24 mouse cellular contexts compared by ENCODE assay signal in the genomic region with DNA sequence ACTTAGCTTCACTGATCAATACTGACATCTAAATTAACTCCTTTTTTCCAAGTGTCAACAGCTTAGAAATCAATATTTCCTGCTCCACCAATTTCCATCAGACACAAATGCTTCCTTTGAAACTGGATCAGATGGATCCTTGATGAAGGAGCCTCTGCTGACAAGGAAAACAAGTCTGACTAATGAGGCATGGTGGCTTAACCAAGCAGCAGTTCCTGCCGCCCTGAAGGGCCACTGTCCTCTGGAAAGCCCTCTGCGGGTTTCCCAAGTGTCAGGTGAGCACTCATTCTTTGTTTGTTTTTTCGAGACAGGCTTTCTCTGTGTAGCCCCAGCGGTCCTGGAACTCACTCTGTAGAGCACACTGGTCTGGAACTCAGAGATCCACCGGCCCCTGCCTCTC.
DNase-seq lines count a peak whose midpoint lies in the region; ATAC-seq and TF ChIP-seq lines count a peak whose summit lies in the region.
"Had no signal": no experiment of that assay in that cellular context is flagged by ENCODE, and none has a peak within 500 bp of the region (broad histone marks: within the 10 kb centered on the region; RNA-seq: fewer than 3 reads in every experiment).

No protein-coding gene starts in this region.

- H3K4me1 ChIP-seq in hindbrain, embryonic 12.5 days = peaks cover 7% of the 10 kb centered on the region; the same call in 1 of the 2 replicates
- peaks cover 3% of the 10 kb centered on the region; the same call in 1 of the 2 replicates for H3K4me1 ChIP-seq in hindbrain, embryonic 10.5 days (replicated peaks)
- H3K4me1 ChIP-seq in kidney, postnatal 0 days (replicated peaks; ENCODE audit: insufficient read depth, low read length) = no peaks in the 10 kb centered on the region
- peaks cover 21% of the 10 kb centered on the region for H3K4me1 ChIP-seq in cortical plate, adult 2 months (ENCODE audit: control insufficient read depth, insufficient read depth, low read length)
- H3K4me1 ChIP-seq in hindbrain, embryonic 16.5 days (ENCODE audit: control insufficient read depth, insufficient read depth, low read depth, low read length) = no peaks in the 10 kb centered on the region; the same call in 1 of the 2 replicates
- H3K4me1 ChIP-seq in intestine, embryonic 16.5 days (ENCODE audit: control insufficient read depth, insufficient read depth, low read length) = 0 out of 2 replicates have a peak, but pooled peaks cover 2% of the 10 kb centered on the region
- H3K4me1 ChIP-seq: liver, embryonic 12.5 days had no signal

- 0 out of 2 replicates have a peak overlapping the region, but pooled peaks have one; percentile 35 for H3K27ac ChIP-seq in hindbrain, embryonic 12.5 days
- no peak overlapping the region for H3K27ac ChIP-seq in hindbrain, embryonic 10.5 days
- H3K27ac ChIP-seq in kidney, postnatal 0 days = no peak overlapping the region
- peak overlapping the region; percentile 48; the same call in 1 of the 2 replicates for H3K27ac ChIP-seq in cortical plate, adult 2 months (ENCODE audit: insufficient read depth, low read length)
- H3K27ac ChIP-seq in hindbrain, embryonic 16.5 days (ENCODE audit: low read depth, low read length) = peak overlapping the region; percentile 29; the same call in 1 of the 2 replicates
- no peak overlapping the region for H3K27ac ChIP-seq in intestine, embryonic 16.5 days (ENCODE audit: low read length)
- H3K27ac ChIP-seq: heart, embryonic 13.5 days; limb, embryonic 13.5 days; liver, embryonic 12.5 days; midbrain, embryonic 12.5 days had no signal

- H3K9ac ChIP-seq in hindbrain, embryonic 12.5 days = no peak overlapping the region
- H3K9ac ChIP-seq in kidney, postnatal 0 days (ENCODE audit: low read depth, low read length) = no peak overlapping the region
- H3K9ac ChIP-seq in hindbrain, embryonic 16.5 days (ENCODE audit: low read depth, low read length) = no peak overlapping the region
- no peak overlapping the region for H3K9ac ChIP-seq in intestine, embryonic 16.5 days (ENCODE audit: low read depth, low read length)
- H3K9ac ChIP-seq: forebrain, postnatal 0 days; heart, embryonic 13.5 days; limb, embryonic 13.5 days; liver, embryonic 12.5 days; midbrain, embryonic 12.5 days had no signal

- peaks cover 36% of the 10 kb centered on the region for H3K36me3 ChIP-seq in hindbrain, embryonic 12.5 days
- peaks cover 46% of the 10 kb centered on the region for H3K36me3 ChIP-seq in hindbrain, embryonic 10.5 days
- no peaks in the 10 kb centered on the region for H3K36me3 ChIP-seq in kidney, postnatal 0 days (ENCODE audit: insufficient read depth, low read length)
- H3K36me3 ChIP-seq in hindbrain, embryonic 16.5 days (ENCODE audit: control insufficient read depth, insufficient read depth, low read length) = peaks cover 7% of the 10 kb centered on the region; the same call in 1 of the 2 replicates
- no peaks in the 10 kb centered on the region for H3K36me3 ChIP-seq in intestine, embryonic 16.5 days (ENCODE audit: control insufficient read depth, insufficient read depth, low read length)
- H3K36me3 ChIP-seq: liver, embryonic 12.5 days had no signal

- TF ChIP-seq CTCF in kidney, postnatal 0 days (IDR thresholded peaks at IDR 0.05; ENCODE audit: low read depth) = no peak
- TF ChIP-seq CTCF in cortical plate, adult 2 months (IDR thresholded peaks at IDR 0.05; ENCODE audit: extremely low read depth, insufficient read depth, low read length) = no peak

- H3K27me3 ChIP-seq in hindbrain, embryonic 12.5 days = no peaks in the 10 kb centered on the region
- H3K27me3 ChIP-seq in hindbrain, embryonic 10.5 days (ENCODE audit: insufficient read depth, poor library complexity, severe bottlenecking) = no peaks in the 10 kb centered on the region
- no peaks in the 10 kb centered on the region for H3K27me3 ChIP-seq in kidney, postnatal 0 days (ENCODE audit: insufficient read depth, low read length)
- H3K27me3 ChIP-seq in hindbrain, embryonic 16.5 days (replicated peaks; ENCODE audit: control insufficient read depth, insufficient read depth, low read length) = no peaks in the 10 kb centered on the region
- H3K27me3 ChIP-seq in intestine, embryonic 16.5 days (replicated peaks; ENCODE audit: control insufficient read depth, insufficient read depth, low read length) = no peaks in the 10 kb centered on the region
- H3K27me3 ChIP-seq: heart, embryonic 13.5 days; limb, embryonic 13.5 days; liver, embryonic 12.5 days; midbrain, embryonic 12.5 days had no signal

- ATAC-seq in hindbrain, embryonic 12.5 days (ENCODE audit: low FRiP score) = no peak
- no peak for ATAC-seq in kidney, postnatal 0 days (replicated peaks; ENCODE audit: low FRiP score, low read depth)
- no peak for ATAC-seq in hindbrain, embryonic 16.5 days
- ATAC-seq in intestine, embryonic 16.5 days = no peak
- ATAC-seq: CD4-positive, CD25-positive, alpha-beta regulatory T cell, adult 4 months; forebrain, postnatal 0 days; liver, embryonic 12.5 days had no signal

- WGBS in hindbrain, embryonic 12.5 days = 31% methylated on average over 5 of the region's 5 CpGs
- 44% methylated on average over 5 of the region's 5 CpGs for WGBS in hindbrain, embryonic 10.5 days
- 27% methylated on average over 5 of the region's 5 CpGs for WGBS in kidney, postnatal 0 days
- WGBS in hindbrain, embryonic 16.5 days = 43% methylated on average over 5 of the region's 5 CpGs
- WGBS in intestine, embryonic 16.5 days = 42% methylated on average over 5 of the region's 5 CpGs

- no peak overlapping the region for H3K4me2 ChIP-seq in hindbrain, embryonic 12.5 days (replicated peaks)
- no peak overlapping the region for H3K4me2 ChIP-seq in kidney, postnatal 0 days (ENCODE audit: low read length)
- H3K4me2 ChIP-seq in hindbrain, embryonic 16.5 days (ENCODE audit: low read length) = no peak overlapping the region
- no peak overlapping the region for H3K4me2 ChIP-seq in intestine, embryonic 16.5 days (ENCODE audit: low read depth, low read length)
- H3K4me2 ChIP-seq: heart, embryonic 13.5 days; limb, embryonic 13.5 days; liver, embryonic 12.5 days; midbrain, embryonic 12.5 days had no signal

- H3K9me3 ChIP-seq in hindbrain, embryonic 12.5 days (replicated peaks) = no peaks in the 10 kb centered on the region
- H3K9me3 ChIP-seq in hindbrain, embryonic 10.5 days = no peaks in the 10 kb centered on the region
- no peaks in the 10 kb centered on the region for H3K9me3 ChIP-seq in kidney, postnatal 0 days (replicated peaks; ENCODE audit: low read length)
- no peaks in the 10 kb centered on the region for H3K9me3 ChIP-seq in hindbrain, embryonic 16.5 days (ENCODE audit: control insufficient read depth, low read length)
- no peaks in the 10 kb centered on the region for H3K9me3 ChIP-seq in intestine, embryonic 16.5 days (ENCODE audit: control insufficient read depth, low read length)
- H3K9me3 ChIP-seq: heart, embryonic 13.5 days; limb, embryonic 13.5 days; liver, embryonic 12.5 days; midbrain, embryonic 12.5 days had no signal

- no peak for DNase-seq in hindbrain, embryonic 10.5 days (ENCODE audit: low spot score)
- DNase-seq in kidney, postnatal 0 days (ENCODE audit: low spot score) = peak; percentile 60
- no peak for DNase-seq in kidney, adult 18-20 months
- DNase-seq: adrenal gland, postnatal 25 days; cerebellum, postnatal 10 days; forebrain, postnatal 0 days; gastrocnemius, postnatal 14 days; heart, adult 18-20 months; heart, postnatal 14 days; kidney, postnatal 14 days; layer of hippocampus, postnatal 36 days; lung, adult 18-20 months; lung, postnatal 10 days; right cerebral cortex, postnatal 25 days; spleen, adult 18-20 months had no signal

- no peak for TF ChIP-seq POLR2A in cortical plate, adult 2 months (IDR thresholded peaks at IDR 0.05; ENCODE audit: extremely low read depth, insufficient read depth, low read length)

- H3K4me3 ChIP-seq in hindbrain, embryonic 12.5 days = no peak overlapping the region
- no peak overlapping the region for H3K4me3 ChIP-seq in hindbrain, embryonic 10.5 days
- no peak overlapping the region for H3K4me3 ChIP-seq in kidney, postnatal 0 days (replicated peaks; ENCODE audit: low read depth, low read length)
- H3K4me3 ChIP-seq in cortical plate, adult 2 months (ENCODE audit: insufficient read depth, low read length) = no peak overlapping the region
- H3K4me3 ChIP-seq in hindbrain, embryonic 16.5 days (ENCODE audit: low read length) = no peak overlapping the region
- H3K4me3 ChIP-seq in intestine, embryonic 16.5 days (ENCODE audit: low read length) = no peak overlapping the region
- H3K4me3 ChIP-seq: heart, embryonic 13.5 days; limb, embryonic 13.5 days; liver, embryonic 12.5 days; midbrain, embryonic 12.5 days had no signal

Comparison
In these comparisons a context has a peak if more than half of its experiments do, and no peak if none do; other contexts are left out.
1. H3K27ac ChIP-seq: peak in hindbrain, embryonic 12.5 days (single experiment), cortical plate, adult 2 months (single experiment) and hindbrain, embryonic 16.5 days (single experiment); none in hindbrain, embryonic 10.5 days (single experiment), kidney, postnatal 0 days (single experiment) and intestine, embryonic 16.5 days (single experiment).